Mouse (Mus musculus) hindbrain, embryonic 11.5 days (tissue): ENCODE measurements around the gene Kcna6. TPM values are rescaled to one million over a fixed set of nuclear protein-coding genes. Genes with fewer than 3 reads are reported as not detected.

Experiments used
- ATAC-seq: fragments of 200-750 bp; cut with Nextera tagmentation; 2 replicates; pipeline ENCODE4 v1.8.0; 2017; ENCODE audit warnings: mild to moderate bottlenecking, moderate TSS enrichment, moderate library complexity; ENCODE audit not compliant: low FRiP score
- DNase-seq: peaks from one replicate; pipeline ENCODE4 v3.0.0-alpha.2; 2015; ENCODE audit warnings: low spot score
- H3K27ac ChIP-seq: fragments of 300-500 bp; sonication (generic); 2 replicates; pipeline ENCODE4 v1.5.1; 2014; ENCODE audit warnings: mild to moderate bottlenecking, low read depth, low read length
- H3K27me3 ChIP-seq: fragments of 300-500 bp; sonication (generic); 2 replicates; pipeline ENCODE4 v1.6.1; 2014; ENCODE audit warnings: mild to moderate bottlenecking, low read length, moderate library complexity, mixed read lengths; ENCODE audit not compliant: control insufficient read depth, insufficient read depth
- H3K36me3 ChIP-seq: fragments of 300-500 bp; sonication (generic); 2 replicates; pipeline ENCODE4 v1.6.1; 2014; ENCODE audit warnings: mild to moderate bottlenecking, low read length, moderate library complexity, mixed read lengths; ENCODE audit not compliant: control insufficient read depth, insufficient read depth
- H3K4me1 ChIP-seq: fragments of 300-500 bp; sonication (generic); replicated peaks from 2 replicates; pipeline ENCODE4 v1.6.1; 2014; ENCODE audit warnings: low read length, mixed read lengths; ENCODE audit not compliant: control insufficient read depth, insufficient read depth
- H3K4me2 ChIP-seq: fragments of 300-500 bp; sonication (generic); replicated peaks from 2 replicates; pipeline ENCODE4 v1.6.1; 2014; ENCODE audit warnings: mild to moderate bottlenecking, low read depth, low read length
- H3K4me3 ChIP-seq: fragments of 300-500 bp; sonication (generic); 2 replicates; pipeline ENCODE4 v1.5.1; 2014; ENCODE audit warnings: low read depth, low read length
- H3K9ac ChIP-seq: fragments of 300-500 bp; sonication (generic); 2 replicates; pipeline ENCODE4 v1.6.1; 2014; ENCODE audit warnings: low read depth, low read length
- H3K9me3 ChIP-seq: fragments of 300-500 bp; sonication (generic); 2 replicates; pipeline ENCODE4 v1.6.1; 2016; ENCODE audit warnings: low read length; ENCODE audit not compliant: control insufficient read depth
- WGBS: fragments of 180-500 bp; shearing (Covaris S2); extraction: QIAGEN DNeasy Blood & Tissue Kit; methylation state at CpG from one replicate; pipeline ENCODE4 v1.1.7; 2014; 5-methylcytosine and 5-hydroxymethylcytosine counted together
- polyA plus RNA-seq: library from polyadenylated mRNA; unstranded; fragments of >200 nt; fragmentation: Nextera tagmentation; extraction: Ambion mirVana; gene quantifications from 2 replicates; pipeline ENCODE4 v1.2.1, GENCODE M21; 2014

Gene Kcna6
- polyA plus RNA-seq, 1 experiment from 2014 or later: 5.0 TPM

DNA sequence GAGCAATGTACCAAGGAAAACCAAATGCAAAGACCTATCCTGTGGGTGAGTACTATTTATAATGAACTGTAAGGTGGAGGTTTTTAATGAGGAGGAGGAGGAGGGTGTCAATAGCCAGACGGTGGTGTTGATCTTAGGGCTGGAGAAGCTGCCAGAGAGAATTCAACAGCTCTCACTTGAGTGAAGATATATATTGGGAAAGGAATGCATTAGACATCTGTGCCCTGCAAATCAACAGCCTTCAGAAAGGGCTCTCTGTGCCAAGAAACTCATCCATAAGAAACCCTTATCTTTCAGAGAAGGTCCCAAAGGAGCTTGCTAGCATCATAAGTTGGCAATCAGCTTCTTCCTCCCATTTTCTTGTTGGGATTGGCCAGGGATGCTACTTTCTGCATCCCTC, 5.4 kb upstream of the Kcna6 start:
- DNase-seq (no peak), ATAC-seq (no peak)
- Histone ChIP-seq H3K4me2 (no peak overlapping the region), H3K9me3 (no peaks in the 10 kb centered on the region), H3K27me3 (no peaks in the 10 kb centered on the region), H3K27ac (no peak overlapping the region), H3K9ac (no peak overlapping the region), H3K4me3 (no peak overlapping the region), H3K36me3 (no peaks in the 10 kb centered on the region), H3K4me1 (no peaks in the 10 kb centered on the region)
- WGBS: 76% methylated on average over 1 of the region's 1 CpGs

- no peak for DNase-seq
- H3K27me3 ChIP-seq: peaks cover 14% of the 10 kb centered on the region
- no peaks in the 10 kb centered on the region for H3K9me3 ChIP-seq
- H3K9ac ChIP-seq: no peak overlapping the region
- no peak overlapping the region for H3K27ac ChIP-seq
- no peak for ATAC-seq
- WGBS: 57% methylated on average over 3 of the region's 3 CpGs
- no peaks in the 10 kb centered on the region for H3K36me3 ChIP-seq
- no peak overlapping the region for H3K4me2 ChIP-seq
- no peak overlapping the region for H3K4me3 ChIP-seq
- H3K4me1 ChIP-seq: peaks cover 2% of the 10 kb centered on the region; the same call in 1 of the 2 replicates
Measured at GRCm38 (mm10) chr6:126742610-126743009, 2.1 kb upstream of the Kcna6 start.

DNA sequence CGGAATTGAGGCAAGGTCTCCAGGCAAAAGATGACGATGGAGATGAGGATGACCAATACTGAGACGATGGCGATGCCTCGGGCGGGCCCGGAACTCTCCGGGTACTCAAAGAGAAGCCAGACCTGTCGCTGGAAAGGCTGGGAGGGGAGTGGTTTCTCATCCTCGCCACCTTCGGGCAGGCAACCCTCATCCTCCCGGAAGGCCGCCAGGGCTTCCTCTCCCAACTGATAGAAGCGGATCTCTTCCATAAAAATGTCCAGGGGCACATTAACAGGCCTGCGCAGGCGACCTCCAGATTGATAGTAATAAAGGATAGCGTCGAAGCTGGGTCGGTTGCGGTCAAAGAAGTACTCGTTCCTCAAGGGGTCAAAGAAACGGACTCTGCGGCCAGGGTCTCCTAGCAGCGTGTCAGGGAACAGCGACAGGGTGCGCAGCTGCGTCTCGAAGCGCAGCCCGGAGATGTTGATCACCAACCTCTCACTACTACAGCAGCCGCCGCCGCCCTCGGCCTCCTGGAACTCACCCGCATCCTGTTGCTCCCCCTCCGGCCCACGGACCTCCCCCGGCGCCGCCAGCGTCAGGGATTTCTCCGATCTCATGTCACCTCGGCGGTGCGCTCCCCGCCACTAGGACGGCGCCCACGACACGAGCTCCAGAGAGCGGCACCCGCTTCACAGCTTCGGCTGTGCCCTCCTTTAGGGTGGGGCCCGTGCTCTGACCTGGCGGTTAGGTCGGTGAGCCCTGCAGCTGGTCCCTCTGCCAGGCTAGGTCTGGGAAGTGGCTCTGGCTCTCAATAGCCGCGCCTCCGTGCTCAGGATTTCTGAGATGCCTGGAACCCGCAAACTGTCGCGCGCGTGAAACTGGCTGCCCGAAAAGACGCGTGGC, 906 bp downstream of the Kcna6 start:
- peak overlapping the region; percentile 44; the same call in 1 of the 2 replicates for H3K9ac ChIP-seq
- no peaks in the 10 kb centered on the region for H3K9me3 ChIP-seq
- H3K27ac ChIP-seq: no peak overlapping the region
- ATAC-seq: peak; percentile 59
- no peaks in the 10 kb centered on the region for H3K36me3 ChIP-seq
- peak; percentile 69 for DNase-seq
- H3K4me3 ChIP-seq: peak overlapping the region; percentile 54
- WGBS: 1% methylated on average over 67 of the region's 67 CpGs
- peaks cover 14% of the 10 kb centered on the region for H3K27me3 ChIP-seq
- peak overlapping the region; percentile 94 for H3K4me2 ChIP-seq
- H3K4me1 ChIP-seq: peaks cover 2% of the 10 kb centered on the region; the same call in 1 of the 2 replicates

DNA sequence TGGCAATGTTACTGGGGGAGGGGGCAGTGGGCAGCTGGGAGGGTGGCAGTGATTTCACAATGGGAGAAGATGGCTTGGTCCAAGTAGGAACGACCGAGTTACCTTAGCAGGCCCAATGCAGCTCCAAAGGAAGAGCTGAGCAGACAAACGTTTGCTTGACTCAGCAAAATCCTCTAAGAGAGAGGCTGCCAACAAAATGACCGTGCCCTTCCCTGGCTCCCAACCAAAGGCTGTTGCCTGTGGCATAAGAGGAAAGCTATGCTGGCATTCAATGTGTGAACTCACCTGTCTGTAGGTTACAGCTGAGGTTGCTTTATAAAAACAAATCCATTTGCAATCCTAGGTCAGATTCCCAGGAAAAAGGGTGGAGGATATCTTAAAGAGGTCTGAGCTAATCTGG, 3.5 kb downstream of the Kcna6 start:
- Histone ChIP-seq H3K27ac (no peak overlapping the region), H3K36me3 (no peaks in the 10 kb centered on the region), H3K4me3 (no peak overlapping the region), H3K4me2 (no peak overlapping the region), H3K27me3 (peaks cover 14% of the 10 kb centered on the region), H3K4me1 (peaks cover 2% of the 10 kb centered on the region; the same call in 1 of the 2 replicates), H3K9me3 (no peaks in the 10 kb centered on the region), H3K9ac (no peak overlapping the region)
- no peak for DNase-seq
- WGBS: 77% methylated on average over 4 of the region's 4 CpGs
- ATAC-seq: no peak

- ATAC-seq: no peak
- Histone ChIP-seq H3K4me1 (peaks cover 2% of the 10 kb centered on the region; the same call in 1 of the 2 replicates), H3K27ac (no peak overlapping the region)
Measured at GRCm38 (mm10) chr6:126735806-126736205, 4.7 kb downstream of the Kcna6 start.

GRCm38 (mm10) chr6:126732645-126733044, 7.8 kb downstream of the Kcna6 start:
- no peak for DNase-seq

More at GRCm38 (mm10) chr6:126735806-126736205, 4.7 kb downstream of the Kcna6 start:
- WGBS: 76% methylated on average over 3 of the region's 3 CpGs
- no peak for DNase-seq
- Histone ChIP-seq H3K4me3 (no peak overlapping the region), H3K4me2 (no peak overlapping the region), H3K9ac (no peak overlapping the region), H3K36me3 (no peaks in the 10 kb centered on the region), H3K27me3 (peaks cover 14% of the 10 kb centered on the region), H3K9me3 (no peaks in the 10 kb centered on the region)

GRCm38 (mm10) chr6:126728803-126729202, 11.7 kb downstream of the Kcna6 start:
- Histone ChIP-seq H3K4me1 (no peaks in the 10 kb centered on the region), H3K9me3 (no peaks in the 10 kb centered on the region), H3K4me3 (no peak overlapping the region), H3K27ac (no peak overlapping the region), H3K27me3 (no peaks in the 10 kb centered on the region), H3K36me3 (no peaks in the 10 kb centered on the region), H3K9ac (no peak overlapping the region), H3K4me2 (no peak overlapping the region)
- no peak for DNase-seq
- no peak for ATAC-seq
- 86% methylated on average over 8 of the region's 8 CpGs for WGBS

More at GRCm38 (mm10) chr6:126732645-126733044, 7.8 kb downstream of the Kcna6 start:
- Histone ChIP-seq H3K36me3 (no peaks in the 10 kb centered on the region), H3K27me3 (no peaks in the 10 kb centered on the region), H3K9ac (no peak overlapping the region), H3K9me3 (no peaks in the 10 kb centered on the region), H3K4me2 (no peak overlapping the region), H3K27ac (no peak overlapping the region), H3K4me3 (no peak overlapping the region), H3K4me1 (no peaks in the 10 kb centered on the region)
- 71% methylated on average over 6 of the region's 6 CpGs for WGBS
- ATAC-seq: no peak

GRCm38 (mm10) chr6:126718423-126719087, 21.9 kb downstream of the Kcna6 start:
- no peak for ATAC-seq
- H3K36me3 ChIP-seq: no peaks in the 10 kb centered on the region
- no peaks in the 10 kb centered on the region for H3K9me3 ChIP-seq
- no peak for DNase-seq
- no peak overlapping the region for H3K4me3 ChIP-seq
- H3K4me1 ChIP-seq: no peaks in the 10 kb centered on the region
- H3K9ac ChIP-seq: no peak overlapping the region
- no peaks in the 10 kb centered on the region for H3K27me3 ChIP-seq
- no peak overlapping the region for H3K4me2 ChIP-seq
- WGBS: 73% methylated on average over 12 of the region's 12 CpGs
- H3K27ac ChIP-seq: no peak overlapping the region
